Mouse (Mus musculus): ENCODE results near the gene Dna2. TPM values are rescaled to one million over a fixed set of nuclear protein-coding genes. Genes with fewer than 3 reads are reported as not detected.
"Not testable (repeated sequence)": the region's sequence is repeated elsewhere in the genome, so short reads cannot be mapped to it uniquely, and the experiment has no call there.

The Dna2 gene
- 23.3 and 27.5 TPM in 2 replicates for polyA plus RNA-seq (2014; fragmentation: Nextera tagmentation; extraction: Ambion mirVana)

GRCm38 (mm10) chr10:62946738-62947471 lies at the start of gene Dna2:
Gene Dna2 (plus strand): TSS chr10:62947026.
- WGBS, result under 1% methylated on average over 68 of the region's 68 CpGs
- peaks cover 2% of the 10 kb centered on the region; the same call in 1 of the 2 replicates for H3K36me3 ChIP-seq (ENCODE audit: control insufficient read depth, insufficient read depth, low read length)

GRCm38 (mm10) chr10:62897437-62897836 lies 49.4 kb upstream of the Dna2 start:
- H3K9me3 ChIP-seq (ENCODE audit: control insufficient read depth, low read length), result no peaks in the 10 kb centered on the region
- no peak overlapping the region for H3K4me3 ChIP-seq (ENCODE audit: low read depth, low read length)
- no peak overlapping the region for H3K9ac ChIP-seq (ENCODE audit: low read length)
- H3K4me1 ChIP-seq (ENCODE audit: control insufficient read depth, insufficient read depth, low read length), result no peaks in the 10 kb centered on the region
- ATAC-seq (ENCODE audit: insufficient read depth, low FRiP score, low TSS enrichment), result no peak
- no peak for DNase-seq (ENCODE audit: low spot score)
- no peaks in the 10 kb centered on the region for H3K36me3 ChIP-seq (ENCODE audit: control insufficient read depth, insufficient read depth, low read length)
- H3K27me3 ChIP-seq (ENCODE audit: control insufficient read depth, insufficient read depth, low read length), result no peaks in the 10 kb centered on the region
- H3K4me2 ChIP-seq (ENCODE audit: low read depth), result no peak overlapping the region
- WGBS, result 91% methylated on average over 3 of the region's 3 CpGs
- H3K27ac ChIP-seq (ENCODE audit: low read depth, low read length), result no peak overlapping the region

More at GRCm38 (mm10) chr10:62946738-62947471, at the start of gene Dna2:
- 0 out of 2 replicates have a peak, but pooled peaks cover 2% of the 10 kb centered on the region for H3K4me1 ChIP-seq (ENCODE audit: control insufficient read depth, insufficient read depth, low read length)
- peak within 1 kb of the TSS; percentile 63 for H3K4me3 ChIP-seq (ENCODE audit: low read depth, low read length)
- H3K9me3 ChIP-seq (ENCODE audit: control insufficient read depth, low read length), result no peaks in the 10 kb centered on the region
- H3K27me3 ChIP-seq (ENCODE audit: control insufficient read depth, insufficient read depth, low read length), result no peaks in the 10 kb centered on the region
- peak within 1 kb of the TSS; percentile 87 for H3K9ac ChIP-seq (ENCODE audit: low read length)
- ATAC-seq (ENCODE audit: insufficient read depth, low FRiP score, low TSS enrichment), result peak; percentile 83
- DNase-seq (ENCODE audit: low spot score), result peak; percentile 93
- peak within 1 kb of the TSS; percentile 70 for H3K4me2 ChIP-seq (ENCODE audit: low read depth)
- H3K27ac ChIP-seq (ENCODE audit: low read depth, low read length), result peak within 1 kb of the TSS; percentile 84

GRCm38 (mm10) chr10:62898061-62898460 lies 48.8 kb upstream of the Dna2 start:
- no peaks in the 10 kb centered on the region for H3K27me3 ChIP-seq (ENCODE audit: control insufficient read depth, insufficient read depth, low read length)
- 88% methylated on average over 2 of the region's 2 CpGs for WGBS
- no peaks in the 10 kb centered on the region for H3K9me3 ChIP-seq (ENCODE audit: control insufficient read depth, low read length)
- H3K36me3 ChIP-seq (ENCODE audit: control insufficient read depth, insufficient read depth, low read length), result no peaks in the 10 kb centered on the region
- H3K27ac ChIP-seq (ENCODE audit: low read depth, low read length), result no peak overlapping the region
- no peak for ATAC-seq (ENCODE audit: insufficient read depth, low FRiP score, low TSS enrichment)
- H3K4me3 ChIP-seq (ENCODE audit: low read depth, low read length), result no peak overlapping the region
- no peaks in the 10 kb centered on the region for H3K4me1 ChIP-seq (ENCODE audit: control insufficient read depth, insufficient read depth, low read length)
- DNase-seq (ENCODE audit: low spot score), result no peak
- H3K4me2 ChIP-seq (ENCODE audit: low read depth), result no peak overlapping the region
- H3K9ac ChIP-seq (ENCODE audit: low read length), result no peak overlapping the region

- Histone ChIP-seq H3K4me1 (ENCODE audit: control insufficient read depth, insufficient read depth, low read length) (no peaks in the 10 kb centered on the region), H3K9me3 (ENCODE audit: control insufficient read depth, low read length) (no peaks in the 10 kb centered on the region), H3K4me2 (ENCODE audit: low read depth) (no peak overlapping the region), H3K36me3 (ENCODE audit: control insufficient read depth, insufficient read depth, low read length) (no peaks in the 10 kb centered on the region), H3K27ac (ENCODE audit: low read depth, low read length) (no peak overlapping the region), H3K27me3 (ENCODE audit: control insufficient read depth, insufficient read depth, low read length) (no peaks in the 10 kb centered on the region), H3K4me3 (ENCODE audit: low read depth, low read length) (no peak overlapping the region), H3K9ac (ENCODE audit: low read length) (no peak overlapping the region)
- DNase-seq (ENCODE audit: low spot score) (no peak), ATAC-seq (ENCODE audit: insufficient read depth, low FRiP score, low TSS enrichment) (no peak)
- WGBS, result 96% methylated on average over 4 of the region's 4 CpGs
Observed at GRCm38 (mm10) chr10:62900144-62900543, 46.7 kb upstream of the Dna2 start.

GRCm38 (mm10) chr10:62901826-62902225 lies 45.0 kb upstream of the Dna2 start:
- no peak overlapping the region for H3K4me2 ChIP-seq (ENCODE audit: low read depth)
- no peak overlapping the region for H3K27ac ChIP-seq (ENCODE audit: low read depth, low read length)
- H3K36me3 ChIP-seq (ENCODE audit: control insufficient read depth, insufficient read depth, low read length), result no peaks in the 10 kb centered on the region
- H3K4me3 ChIP-seq (ENCODE audit: low read depth, low read length), result no peak overlapping the region
- no peaks in the 10 kb centered on the region for H3K4me1 ChIP-seq (ENCODE audit: control insufficient read depth, insufficient read depth, low read length)
- 50% methylated on average over 8 of the region's 8 CpGs for WGBS
- H3K9me3 ChIP-seq (ENCODE audit: control insufficient read depth, low read length), result no peaks in the 10 kb centered on the region
- H3K9ac ChIP-seq (ENCODE audit: low read length), result no peak overlapping the region
- H3K27me3 ChIP-seq (ENCODE audit: control insufficient read depth, insufficient read depth, low read length), result no peaks in the 10 kb centered on the region
- DNase-seq (ENCODE audit: low spot score), result no peak
- no peak for ATAC-seq (ENCODE audit: insufficient read depth, low FRiP score, low TSS enrichment)

- DNase-seq (ENCODE audit: low spot score), result no peak
- H3K9ac ChIP-seq (ENCODE audit: low read length), result no peak overlapping the region
- H3K36me3 ChIP-seq (ENCODE audit: control insufficient read depth, insufficient read depth, low read length), result no peaks in the 10 kb centered on the region
- H3K27ac ChIP-seq (ENCODE audit: low read depth, low read length), result no peak overlapping the region
- WGBS, result 71% methylated on average over 1 of the region's 1 CpGs
- H3K4me1 ChIP-seq (ENCODE audit: control insufficient read depth, insufficient read depth, low read length), result no peaks in the 10 kb centered on the region
- no peak for ATAC-seq (ENCODE audit: insufficient read depth, low FRiP score, low TSS enrichment)
- no peaks in the 10 kb centered on the region for H3K27me3 ChIP-seq (ENCODE audit: control insufficient read depth, insufficient read depth, low read length)
- H3K4me2 ChIP-seq (ENCODE audit: low read depth), result no peak overlapping the region
- no peaks in the 10 kb centered on the region for H3K9me3 ChIP-seq (ENCODE audit: control insufficient read depth, low read length)
- no peak overlapping the region for H3K4me3 ChIP-seq (ENCODE audit: low read depth, low read length)
Observed at GRCm38 (mm10) chr10:62902829-62903228, 44.0 kb upstream of the Dna2 start.

GRCm38 (mm10) chr10:62906336-62906735 lies 40.5 kb upstream of the Dna2 start:
- Histone ChIP-seq H3K27ac (ENCODE audit: low read depth, low read length) (no peak overlapping the region), H3K4me3 (ENCODE audit: low read depth, low read length) (no peak overlapping the region), H3K27me3 (ENCODE audit: control insufficient read depth, insufficient read depth, low read length) (no peaks in the 10 kb centered on the region), H3K4me1 (ENCODE audit: control insufficient read depth, insufficient read depth, low read length) (no peaks in the 10 kb centered on the region), H3K9me3 (ENCODE audit: control insufficient read depth, low read length) (no peaks in the 10 kb centered on the region), H3K4me2 (ENCODE audit: low read depth) (no peak overlapping the region), H3K9ac (ENCODE audit: low read length) (no peak overlapping the region), H3K36me3 (ENCODE audit: control insufficient read depth, insufficient read depth, low read length) (no peaks in the 10 kb centered on the region)
- DNase-seq (ENCODE audit: low spot score) (no peak), ATAC-seq (ENCODE audit: insufficient read depth, low FRiP score, low TSS enrichment) (no peak)
- 93% methylated on average over 7 of the region's 7 CpGs for WGBS

GRCm38 (mm10) chr10:62908896-62909295 lies 37.9 kb upstream of the Dna2 start, which contains the start of gene Tet1:
Gene Tet1 (minus strand): TSS chr10:62908996.
- not testable (repeated sequence) for H3K4me1 ChIP-seq (ENCODE audit: control insufficient read depth, insufficient read depth, low read length); H3K9me3 ChIP-seq (ENCODE audit: control insufficient read depth, low read length); H3K27me3 ChIP-seq (ENCODE audit: control insufficient read depth, insufficient read depth, low read length); H3K36me3 ChIP-seq (ENCODE audit: control insufficient read depth, insufficient read depth, low read length); H3K4me3 ChIP-seq (ENCODE audit: low read depth, low read length); DNase-seq (ENCODE audit: low spot score); ATAC-seq (ENCODE audit: insufficient read depth, low FRiP score, low TSS enrichment); H3K4me2 ChIP-seq (ENCODE audit: low read depth); H3K9ac ChIP-seq (ENCODE audit: low read length); H3K27ac ChIP-seq (ENCODE audit: low read depth, low read length)
- no CpG with 5 or more reads among the region's 1 CpGs for WGBS

- no peaks in the 10 kb centered on the region for H3K4me1 ChIP-seq (ENCODE audit: control insufficient read depth, insufficient read depth, low read length)
- no peak overlapping the region for H3K4me3 ChIP-seq (ENCODE audit: low read depth, low read length)
Observed at GRCm38 (mm10) chr10:62911120-62911519, 35.7 kb upstream of the Dna2 start.

More at GRCm38 (mm10) chr10:62911120-62911519, 35.7 kb upstream of the Dna2 start:
- H3K4me2 ChIP-seq (ENCODE audit: low read depth), result no peak overlapping the region
- ATAC-seq (ENCODE audit: insufficient read depth, low FRiP score, low TSS enrichment) (no peak), DNase-seq (ENCODE audit: low spot score) (no peak)
- no peaks in the 10 kb centered on the region for H3K9me3 ChIP-seq (ENCODE audit: control insufficient read depth, low read length)
- H3K27ac ChIP-seq (ENCODE audit: low read depth, low read length), result no peak overlapping the region
- 97% methylated on average over 2 of the region's 2 CpGs for WGBS
- no peaks in the 10 kb centered on the region for H3K36me3 ChIP-seq (ENCODE audit: control insufficient read depth, insufficient read depth, low read length)
- H3K9ac ChIP-seq (ENCODE audit: low read length), result no peak overlapping the region
- H3K27me3 ChIP-seq (ENCODE audit: control insufficient read depth, insufficient read depth, low read length), result no peaks in the 10 kb centered on the region
